Mouse (Mus musculus) ZHBTc4 (cell line): ENCODE measurements at regions not wholly inside any gene's neighbourhood (a gene's known extent, or its start where the extent isn't known, plus 50 kb on each side); places are given as distances from the start of the nearest gene placed in this dataset.

Experiments
- DNase-seq: peaks from one replicate; pipeline ENCODE4 v3.0.0-alpha.2; 2011; ENCODE audit warnings: low read depth, low spot score

GRCm38 (mm10) chr9:50024820-50025219, 226.1 kb upstream of the Ncam1 start:
- DNase-seq: no peak

GRCm38 (mm10) chr9:50013602-50014001, 214.9 kb upstream of the Ncam1 start:
- no peak for DNase-seq

GRCm38 (mm10) chr9:50005757-50006576, 207.2 kb upstream of the Ncam1 start:
- peak; percentile 17 for DNase-seq

- DNase-seq: no peak
Measured at GRCm38 (mm10) chr9:50002695-50003094, 204.0 kb upstream of the Ncam1 start.

- DNase-seq: no peak
Measured at GRCm38 (mm10) chr9:50000497-50001404, 202.0 kb upstream of the Ncam1 start.

- DNase-seq: no peak
Measured at GRCm38 (mm10) chr9:49999970-50000369, 201.2 kb upstream of the Ncam1 start.

GRCm38 (mm10) chr9:49998101-49998500, 199.4 kb upstream of the Ncam1 start:
- no peak for DNase-seq

GRCm38 (mm10) chr9:49989464-49990271, 190.9 kb upstream of the Ncam1 start:
- peak; percentile 5 for DNase-seq

- no peak for DNase-seq
Measured at GRCm38 (mm10) chr9:49988064-49988463, 189.3 kb upstream of the Ncam1 start.

GRCm38 (mm10) chr9:49987481-49987880, 188.8 kb upstream of the Ncam1 start:
- no peak for DNase-seq

GRCm38 (mm10) chr9:49980344-49981207, 181.9 kb upstream of the Ncam1 start:
- peak; percentile 7 for DNase-seq

- DNase-seq: no peak
Measured at GRCm38 (mm10) chr9:49975938-49976671, 177.4 kb upstream of the Ncam1 start.

GRCm38 (mm10) chr9:49973974-49974495, 175.3 kb upstream of the Ncam1 start:
- DNase-seq: no peak

GRCm38 (mm10) chr9:49969429-49969828, 170.7 kb upstream of the Ncam1 start:
- DNase-seq: no peak

- DNase-seq: no peak
Measured at GRCm38 (mm10) chr9:49964666-49965065, 165.9 kb upstream of the Ncam1 start.

- peak; percentile 12 for DNase-seq
Measured at GRCm38 (mm10) chr9:49962561-49963071, 163.9 kb upstream of the Ncam1 start.

GRCm38 (mm10) chr9:49961965-49962364, 163.2 kb upstream of the Ncam1 start:
- peak; percentile 91 for DNase-seq

- peak; percentile 48 for DNase-seq
Measured at GRCm38 (mm10) chr9:49961329-49961728, 162.6 kb upstream of the Ncam1 start.

- DNase-seq: no peak
Measured at GRCm38 (mm10) chr9:49959987-49960386, 161.3 kb upstream of the Ncam1 start.

GRCm38 (mm10) chr9:49958890-49959289, 160.2 kb upstream of the Ncam1 start:
- no peak for DNase-seq
